Mouse (Mus musculus) midbrain, embryonic 16.5 days (tissue): ENCODE measurements around the gene Agap3. TPM values are rescaled to one million over a fixed set of nuclear protein-coding genes. Genes with fewer than 3 reads are reported as not detected.

Experiments used
- ATAC-seq: fragments of 200-750 bp; cut with Nextera tagmentation; 2 replicates; pipeline ENCODE4 v1.8.0; 2017; ENCODE audit warnings: moderate TSS enrichment
- H3K27ac ChIP-seq: fragments of 300-500 bp; sonication (generic); 2 replicates; pipeline ENCODE4 v1.5.1; 2014; ENCODE audit warnings: mild to moderate bottlenecking, low read length, mixed read lengths
- H3K27me3 ChIP-seq: fragments of 300-500 bp; sonication (generic); 2 replicates; pipeline ENCODE4 v1.6.1; 2014; ENCODE audit warnings: low read depth, low read length, mixed read lengths; ENCODE audit not compliant: control insufficient read depth, insufficient read depth
- H3K36me3 ChIP-seq: fragments of 300-500 bp; sonication (generic); 2 replicates; pipeline ENCODE4 v1.6.1; 2014; ENCODE audit warnings: mild to moderate bottlenecking, low read length, moderate library complexity, mixed read lengths; ENCODE audit not compliant: control insufficient read depth, insufficient read depth
- H3K4me1 ChIP-seq: fragments of 300-500 bp; sonication (generic); 2 replicates; pipeline ENCODE4 v1.6.1; 2014; ENCODE audit warnings: mild to moderate bottlenecking, low read length, mixed read lengths; ENCODE audit not compliant: control insufficient read depth, insufficient read depth
- H3K4me2 ChIP-seq: fragments of 300-500 bp; sonication (generic); 2 replicates; pipeline ENCODE4 v1.6.1; 2014; ENCODE audit warnings: mild to moderate bottlenecking, low read length, mixed read lengths
- H3K4me3 ChIP-seq: fragments of 300-500 bp; sonication (generic); 2 replicates; pipeline ENCODE4 v1.5.1; 2014; ENCODE audit warnings: low read depth, mild to moderate bottlenecking, low read length, moderate library complexity, mixed read lengths
- H3K9ac ChIP-seq: fragments of 300-500 bp; sonication (generic); 2 replicates; pipeline ENCODE4 v1.6.1; 2014; ENCODE audit warnings: low read depth, low read length, mixed read lengths
- H3K9me3 ChIP-seq: fragments of 300-500 bp; sonication (generic); replicated peaks from 2 replicates; pipeline ENCODE4 v1.6.1; 2014; ENCODE audit warnings: mild to moderate bottlenecking, low read length, mixed read lengths; ENCODE audit not compliant: control insufficient read depth, poor library complexity, severe bottlenecking
- WGBS: fragments of 180-500 bp; shearing (Covaris S2); extraction: QIAGEN DNeasy Blood & Tissue Kit; methylation state at CpG from one replicate; pipeline ENCODE4 v1.1.7; 2014; 5-methylcytosine and 5-hydroxymethylcytosine counted together
- polyA plus RNA-seq: library from polyadenylated mRNA; unstranded; fragments of >200 nt; fragmentation: Nextera tagmentation; extraction: Ambion mirVana; gene quantifications from 2 replicates; pipeline ENCODE4 v1.2.1, GENCODE M21; 2015

Agap3 gene
- polyA plus RNA-seq, 1 experiment from 2014 or later: 55.6 TPM

DNA sequence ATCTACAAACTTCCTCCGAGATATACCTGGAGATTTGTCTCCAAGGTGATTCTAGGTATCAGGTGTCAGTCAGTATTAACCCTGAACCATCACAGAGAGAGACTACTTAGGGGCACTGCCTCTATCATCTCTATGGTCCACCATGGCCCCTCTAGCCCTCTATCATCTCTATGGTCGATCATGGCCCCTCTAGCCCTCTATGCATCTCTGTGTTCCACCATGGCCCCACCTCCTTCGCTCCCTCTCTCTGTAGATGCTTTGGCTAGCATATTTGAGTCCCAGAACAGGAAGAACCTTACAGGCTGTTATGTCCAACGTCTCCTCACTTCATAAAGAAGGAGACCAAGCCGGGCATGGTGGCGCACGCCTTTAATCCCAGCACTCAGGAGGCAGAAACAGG, 90.7 kb downstream of the Agap3 start:
- H3K27me3 ChIP-seq: no peaks in the 10 kb centered on the region
- H3K4me1 ChIP-seq: no peaks in the 10 kb centered on the region
- no peak for ATAC-seq
- no peak overlapping the region for H3K9ac ChIP-seq
- no peaks in the 10 kb centered on the region for H3K36me3 ChIP-seq
- no peak overlapping the region for H3K4me2 ChIP-seq
- H3K27ac ChIP-seq: no peak overlapping the region
- H3K9me3 ChIP-seq: no peaks in the 10 kb centered on the region
- 77% methylated on average over 7 of the region's 7 CpGs for WGBS
- H3K4me3 ChIP-seq: no peak overlapping the region

DNA sequence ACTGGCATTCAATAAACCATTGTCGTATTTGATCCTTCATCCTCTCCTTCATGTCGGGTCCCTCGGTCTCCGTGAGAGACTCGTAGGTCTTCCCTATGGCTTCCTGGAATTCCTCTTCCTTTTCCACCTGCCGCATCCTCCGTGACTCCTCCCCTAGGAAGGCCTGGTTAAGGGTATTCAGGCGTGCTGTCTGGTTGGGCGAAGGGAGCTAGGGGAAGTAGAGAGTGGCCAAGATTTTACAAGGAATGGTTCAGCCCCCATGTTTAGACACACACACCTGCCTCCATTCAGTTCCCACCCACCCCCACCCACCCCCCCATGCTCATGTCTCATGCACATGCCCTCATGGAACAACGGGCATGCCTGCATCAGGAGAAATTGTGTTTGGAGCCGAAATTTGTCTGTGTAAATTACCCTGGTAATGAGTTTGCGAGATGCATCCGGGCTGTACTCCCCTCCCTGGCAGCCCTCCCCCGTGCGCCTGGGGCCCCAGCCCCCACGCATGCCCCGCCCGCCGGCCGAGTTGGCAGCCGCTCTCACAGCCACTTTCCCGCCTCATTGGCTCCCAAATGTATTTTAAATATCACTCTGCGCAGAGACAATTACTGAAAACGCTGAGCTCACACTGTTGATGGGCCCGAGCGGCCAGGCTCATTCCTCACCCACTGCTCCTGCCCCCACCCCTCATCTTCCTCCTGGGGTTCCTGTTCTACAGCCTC, 98.8 kb downstream of the Agap3 start:
- Histone ChIP-seq H3K9ac (0 out of 2 replicates have a peak overlapping the region, but pooled peaks have one; percentile 26), H3K27ac (no peak overlapping the region), H3K36me3 (no peaks in the 10 kb centered on the region), H3K27me3 (no peaks in the 10 kb centered on the region; the same call in 1 of the 2 replicates), H3K4me3 (no peak overlapping the region), H3K4me1 (peaks cover 5% of the 10 kb centered on the region), H3K4me2 (peak overlapping the region; percentile 44), H3K9me3 (no peaks in the 10 kb centered on the region)
- ATAC-seq: peak; percentile 57
- 27% methylated on average over 26 of the region's 26 CpGs for WGBS

DNA sequence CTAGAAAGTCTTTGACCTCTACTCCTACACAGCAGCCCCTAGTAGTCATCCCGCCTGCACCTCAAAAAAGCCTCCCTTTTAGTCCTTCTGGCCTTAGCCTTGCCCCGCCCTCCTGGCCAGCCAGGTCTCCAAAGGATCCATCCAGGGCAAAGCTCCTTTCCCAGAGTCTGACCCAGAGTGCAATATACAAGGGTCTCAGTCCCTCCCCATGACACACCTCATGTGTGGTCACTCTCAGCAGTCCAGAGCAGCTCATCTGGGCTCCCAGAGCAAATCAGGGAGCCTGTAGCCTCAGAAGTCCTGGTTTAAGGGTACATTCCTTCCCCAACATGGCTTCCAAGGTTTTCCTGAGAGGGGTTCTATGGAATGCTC, 99.3 kb downstream of the Agap3 start:
- Histone ChIP-seq H3K36me3 (no peaks in the 10 kb centered on the region), H3K4me2 (peak overlapping the region; percentile 44), H3K27ac (no peak overlapping the region), H3K9me3 (no peaks in the 10 kb centered on the region), H3K4me3 (no peak overlapping the region), H3K27me3 (no peaks in the 10 kb centered on the region; the same call in 1 of the 2 replicates), H3K4me1 (peaks cover 5% of the 10 kb centered on the region), H3K9ac (0 out of 2 replicates have a peak overlapping the region, but pooled peaks have one; percentile 26)
- peak; percentile 51; the same call in 1 of the 2 replicates for ATAC-seq
- 49% methylated on average over 2 of the region's 2 CpGs for WGBS

Other genes with a start within 250 kb of the Agap3 start
- 11.4 and 11.7 TPM in 2 replicates for gene Kcnh2, start 100.6 kb upstream of the Agap3 start, polyA plus RNA-seq
- 8.8 and 9.7 TPM in 2 replicates for gene Nos3, start 87.4 kb upstream of the Agap3 start, polyA plus RNA-seq
- gene Atg9b, start 60.0 kb upstream of the Agap3 start, polyA plus RNA-seq: 3.8 and 4.4 TPM in 2 replicates
- gene Abcb8, start 58.5 kb upstream of the Agap3 start, polyA plus RNA-seq: 49.2 and 54.9 TPM in 2 replicates
- gene Asic3, start 38.8 kb upstream of the Agap3 start, polyA plus RNA-seq: 0.24 TPM in 1 of 2 replicates, not detected in the other
- gene Cdk5, start 28.6 kb upstream of the Agap3 start, polyA plus RNA-seq: 130 and 149 TPM in 2 replicates
- gene Slc4a2, start 28.3 kb upstream of the Agap3 start, polyA plus RNA-seq: 22.2 and 23.7 TPM in 2 replicates
- 93.0 and 96.2 TPM in 2 replicates for gene Fastk, start 6.9 kb upstream of the Agap3 start, polyA plus RNA-seq
- 60.1 and 63.2 TPM in 2 replicates for gene Tmub1, start 4.3 kb upstream of the Agap3 start, polyA plus RNA-seq
- gene Gbx1, start 75.0 kb downstream of the Agap3 start, polyA plus RNA-seq: 0.20 and 0.21 TPM in 2 replicates
- gene Asb10, start 88.8 kb downstream of the Agap3 start, polyA plus RNA-seq: 0.15 TPM in 1 of 2 replicates, not detected in the other
- 0.08 TPM in 1 of 2 replicates, not detected in the other for gene 4931409K22Rik, start 104.6 kb downstream of the Agap3 start, polyA plus RNA-seq
- 78.0 and 85.0 TPM in 2 replicates for gene Abcf2, start 125.3 kb downstream of the Agap3 start, polyA plus RNA-seq
- gene Chpf2, start 134.6 kb downstream of the Agap3 start, polyA plus RNA-seq: 16.6 and 23.3 TPM in 2 replicates
- 173 and 192 TPM in 2 replicates for gene Smarcd3, start 172.2 kb downstream of the Agap3 start, polyA plus RNA-seq
- 48.6 and 49.8 TPM in 2 replicates for gene Nub1, start 233.4 kb downstream of the Agap3 start, polyA plus RNA-seq